Mouse (Mus musculus) ES-E14 (cell line): Measurements from ENCODE around the gene Itm2b. TPM values are rescaled to one million over a fixed set of nuclear protein-coding genes. Genes with fewer than 3 reads are reported as not detected.

Experiments
- DNase-seq: peaks from one replicate; pipeline ENCODE4 v3.0.0-alpha.2; 2013; ENCODE audit warnings: low read depth, low spot score
- H3K27ac ChIP-seq: 2 replicates; pipeline ENCODE4 v1.5.1; 2012; ENCODE audit warnings: low read depth, mild to moderate bottlenecking, low read length, moderate library complexity, mixed read lengths; ENCODE audit not compliant: poor library complexity, insufficient read depth, severe bottlenecking
- H3K36me3 ChIP-seq: 2 replicates; pipeline ENCODE4 v1.6.1; 2012; ENCODE audit warnings: mild to moderate bottlenecking, low read length, moderate library complexity, mixed read lengths; ENCODE audit not compliant: control insufficient read depth, poor library complexity, insufficient read depth, severe bottlenecking
- H3K4me1 ChIP-seq, 2 experiments: fragments of 150-350 bp in 1 of 2; sonication (generic) in 1 of 2; 2 replicates each; pipeline ENCODE4 v1.6.1; 2012; ENCODE audit warnings: low read length in 2 of 2, mild to moderate bottlenecking in 1 of 2, mixed read lengths in 1 of 2; ENCODE audit not compliant: control insufficient read depth in 2 of 2, insufficient read depth in 2 of 2, poor library complexity in 1 of 2
- H3K4me3 ChIP-seq, 2 experiments: fragments of 150-350 bp in 1 of 2; sonication (generic) in 1 of 2; 2 replicates each; pipeline ENCODE4 v1.5.1; 2012; ENCODE audit warnings: low read length in 2 of 2, low read depth in 1 of 2, mild to moderate bottlenecking in 1 of 2, mixed read lengths in 1 of 2; ENCODE audit not compliant: insufficient read depth in 1 of 2, poor library complexity in 1 of 2, severe bottlenecking in 1 of 2
- H3K9ac ChIP-seq: 2 replicates; pipeline ENCODE4 v1.6.1; 2012; ENCODE audit warnings: low read depth, mild to moderate bottlenecking, low read length, mixed read lengths; ENCODE audit not compliant: poor library complexity, insufficient read depth, severe bottlenecking
- H3K9me3 ChIP-seq: fragments of 150-350 bp; sonication (generic); 2 replicates; pipeline ENCODE4 v1.6.1; 2012; ENCODE audit warnings: low read depth, mild to moderate bottlenecking, low read length; ENCODE audit not compliant: control insufficient read depth, insufficient read depth
- CHD2 ChIP-seq: IDR thresholded peaks from 2 replicates; pipeline ENCODE4 v1.6.1; 2014; ENCODE audit warnings: mild to moderate bottlenecking, low read depth, low read length, inconsistent platforms
- HCFC1 ChIP-seq: IDR thresholded peaks from 2 replicates; pipeline ENCODE4 v1.6.1; 2012; ENCODE audit warnings: low read length, inconsistent platforms, borderline replicate concordance; ENCODE audit not compliant: insufficient read depth
- MAFK ChIP-seq: IDR thresholded peaks from 2 replicates; pipeline ENCODE4 v1.6.1; 2014; ENCODE audit warnings: mild to moderate bottlenecking, low read depth, low read length, inconsistent platforms; ENCODE audit not compliant: insufficient read depth
- ZC3H11A ChIP-seq: IDR thresholded peaks from 2 replicates; pipeline ENCODE4 v1.6.1; 2012; ENCODE audit warnings: low read depth, mild to moderate bottlenecking, inconsistent platforms, low read length, borderline replicate concordance
- ZNF384 ChIP-seq: IDR thresholded peaks from 2 replicates; pipeline ENCODE4 v1.6.1; 2012; ENCODE audit warnings: low read depth, low read length, inconsistent platforms
- in situ Hi-C, 2 experiments: fragments of 600-800 bp; cut with MboI; formaldehyde crosslinking; loops; one replicate each; pipeline ENCODE4 v1.15.1; 2025; ENCODE audit warnings: low sequenced_read_pairs in 2 of 2, inconsistent platforms in 1 of 2; ENCODE audit not compliant: unreplicated experiment in 2 of 2
- total RNA-seq: library from RNA; depleted of rRNA; stranded (reverse); fragments of 300-350 nt; gene quantifications from 2 replicates; pipeline ENCODE4 v1.2.3, GENCODE M21; 2012

Gene Itm2b
- total RNA-seq, 1 experiment: 97.7 TPM

DNA sequence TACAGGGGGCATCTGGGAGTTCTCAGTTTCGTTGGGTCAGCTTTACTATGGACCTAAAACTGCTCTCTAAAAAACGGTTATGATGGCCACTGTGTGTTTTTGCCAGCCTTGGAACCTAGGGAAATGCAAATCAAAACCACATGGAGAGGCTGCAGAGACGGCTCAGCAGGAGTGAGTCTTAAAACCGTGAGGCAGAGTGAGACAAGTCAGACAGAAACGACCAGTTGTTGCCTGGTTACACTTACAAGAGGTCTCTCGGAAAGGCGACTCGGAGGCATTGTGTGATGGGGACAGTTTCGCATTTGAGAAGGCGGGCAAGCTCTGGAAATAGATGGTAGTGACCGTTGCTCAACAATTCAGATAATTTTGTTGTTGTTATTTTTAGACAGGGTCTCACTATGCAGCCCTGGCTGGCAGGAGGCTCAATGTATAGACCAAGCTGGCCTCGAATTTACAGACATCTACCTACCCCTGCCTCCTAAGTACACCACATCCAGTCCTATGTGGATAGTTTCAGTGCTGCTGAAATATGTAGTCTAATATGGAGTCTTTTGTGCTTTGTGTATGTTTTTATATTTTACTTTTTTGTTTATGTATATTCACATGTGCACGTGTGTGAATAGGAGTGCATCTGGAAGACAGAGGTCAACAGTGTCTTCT, 30.4 kb upstream of the Itm2b start:
- no peak overlapping the region for H3K9ac ChIP-seq
- in situ Hi-C loops: no loop called here
- TF ChIP-seq CHD2 (no peak), MAFK (no peak), HCFC1 (no peak), ZC3H11A (no peak), ZNF384 (no peak)
- no peaks in the 10 kb centered on the region for H3K9me3 ChIP-seq
- DNase-seq: no peak
- no peak overlapping the region for H3K27ac ChIP-seq
- H3K4me3 ChIP-seq: no peak overlapping the region
- no peaks in the 10 kb centered on the region for H3K36me3 ChIP-seq
- no peaks in the 10 kb centered on the region for H3K4me1 ChIP-seq

DNA sequence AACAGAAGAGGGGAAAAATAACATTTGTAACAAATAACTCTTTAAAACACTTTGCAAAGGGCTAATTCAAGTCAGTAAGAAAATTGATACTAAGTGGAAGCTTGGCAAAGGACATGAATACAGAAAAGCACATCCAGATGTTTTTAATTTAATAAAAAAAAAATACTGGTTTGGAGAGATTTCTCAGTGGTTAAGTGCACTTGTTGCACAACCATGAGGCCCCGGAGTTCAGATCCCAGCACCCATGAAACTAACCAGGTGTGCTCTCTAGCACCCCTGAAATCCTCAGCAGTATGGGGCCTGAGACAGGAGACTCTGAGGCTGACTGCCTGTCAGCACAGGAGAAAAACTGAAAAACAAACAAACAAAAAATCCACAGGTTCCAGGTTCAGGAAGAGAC, 26.6 kb upstream of the Itm2b start:
- DNase-seq: no peak
- no peaks in the 10 kb centered on the region for H3K36me3 ChIP-seq
- TF ChIP-seq ZC3H11A (no peak), MAFK (no peak), HCFC1 (no peak), ZNF384 (no peak), CHD2 (no peak)
- no peak overlapping the region for H3K27ac ChIP-seq
- no peak overlapping the region for H3K9ac ChIP-seq
- in situ Hi-C loops: no loop called here
- H3K4me1 ChIP-seq: no peaks in the 10 kb centered on the region
- no peak overlapping the region for H3K4me3 ChIP-seq
- H3K9me3 ChIP-seq: no peaks in the 10 kb centered on the region

GRCm38 (mm10) chr14:73410083-73410482, 25.0 kb upstream of the Itm2b start:
- no peak overlapping the region for H3K4me3 ChIP-seq
- no peak for TF ChIP-seq MAFK
- TF ChIP-seq HCFC1: no peak
- TF ChIP-seq ZC3H11A: no peak
- no peak for TF ChIP-seq CHD2
- TF ChIP-seq ZNF384: no peak
- no peak overlapping the region for H3K9ac ChIP-seq
- H3K9me3 ChIP-seq: no peaks in the 10 kb centered on the region
- H3K27ac ChIP-seq: no peak overlapping the region
- no peak for DNase-seq
- no peaks in the 10 kb centered on the region for H3K4me1 ChIP-seq
- H3K36me3 ChIP-seq: no peaks in the 10 kb centered on the region
- in situ Hi-C loops: no loop called here

GRCm38 (mm10) chr14:73408223-73408845, 23.2 kb upstream of the Itm2b start:
- Histone ChIP-seq H3K9ac (no peak overlapping the region), H3K4me1 (no peaks in the 10 kb centered on the region), H3K9me3 (no peaks in the 10 kb centered on the region), H3K4me3 (no peak overlapping the region), H3K27ac (no peak overlapping the region), H3K36me3 (no peaks in the 10 kb centered on the region)
- DNase-seq: no peak
- in situ Hi-C loops: no loop called here
- TF ChIP-seq MAFK: no peak
- TF ChIP-seq ZC3H11A: no peak
- TF ChIP-seq HCFC1: no peak
- no peak for TF ChIP-seq ZNF384
- TF ChIP-seq CHD2: no peak
